Mouse (Mus musculus): Measurements from ENCODE around the gene Idh1.

GRCm38 (mm10) chr1:65169536-65169935 is 16.8 kb downstream of the Idh1 start:
- TF ChIP-seq GATA1 (IDR thresholded peaks at IDR 0.05; ENCODE audit: borderline replicate concordance, low read length) (no peak), FLI1 (IDR thresholded peaks at IDR 0.05; ENCODE audit: low read length) (no peak)
